Mouse (Mus musculus): ENCODE results near the gene Anapc15.

DNA sequence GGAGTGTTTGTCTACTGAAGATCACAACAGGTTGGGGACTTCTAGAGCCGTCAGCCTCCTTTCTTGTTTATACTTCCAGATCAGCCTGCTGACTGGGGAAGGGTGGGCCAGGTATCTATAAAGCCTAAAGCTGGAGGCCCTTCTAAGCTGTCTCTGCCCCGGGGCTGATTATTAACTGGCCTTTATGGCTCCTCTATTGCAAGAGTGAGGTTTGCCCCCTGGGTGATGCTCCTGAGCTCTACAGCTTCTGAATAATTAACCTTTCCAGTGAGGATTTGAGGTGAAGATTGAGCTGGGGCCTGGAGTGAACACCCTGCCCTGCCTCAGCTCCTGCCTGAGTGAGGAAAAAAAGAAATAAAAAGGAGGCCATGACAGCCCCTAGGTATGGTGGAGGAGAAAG lies 7.1 kb downstream of the Anapc15 start, which contains the start of gene Folr1:
- no peak for TF ChIP-seq GATA1 (IDR thresholded peaks at IDR 0.05; ENCODE audit: low read length)
- no peak for TF ChIP-seq TAL1 (IDR thresholded peaks at IDR 0.05; ENCODE audit: low read length)

Measured in erythroblast, embryonic 14.5 days (primary cell).